Mouse (Mus musculus): ENCODE results near the gene Rtkn.
"Not testable (repeated sequence)": the region's sequence is repeated elsewhere in the genome, so short reads cannot be mapped to it uniquely, and the experiment has no call there.

Gene Rtkn

GRCm38 (mm10) chr6:83142211-83142731 lies 7.0 kb downstream of the Rtkn start:
- no peak for DNase-seq

GRCm38 (mm10) chr6:83142886-83143285 lies 7.6 kb downstream of the Rtkn start:
- DNase-seq: no peak

GRCm38 (mm10) chr6:83145209-83145608 lies 9.9 kb downstream of the Rtkn start:
- DNase-seq: no peak

DNA sequence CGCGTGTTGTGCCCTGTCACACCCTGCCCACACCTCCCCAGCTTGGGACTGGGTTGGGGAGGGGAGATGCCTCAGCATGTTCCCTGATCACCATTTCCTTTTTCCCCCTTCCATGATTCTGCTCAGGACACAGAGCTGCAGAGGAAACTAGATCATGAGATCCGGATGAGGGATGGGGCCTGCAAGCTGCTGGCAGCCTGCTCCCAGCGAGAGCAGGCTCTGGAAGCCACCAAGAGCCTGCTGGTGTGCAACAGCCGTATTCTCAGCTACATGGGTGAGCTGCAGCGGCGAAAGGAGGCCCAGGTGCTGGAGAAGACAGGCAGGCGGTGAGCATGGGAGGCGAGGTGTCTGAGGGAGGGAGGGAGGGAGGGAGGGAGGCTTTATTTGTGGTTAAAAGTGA lies 10.5 kb downstream of the Rtkn start:
- no peak for DNase-seq

DNA sequence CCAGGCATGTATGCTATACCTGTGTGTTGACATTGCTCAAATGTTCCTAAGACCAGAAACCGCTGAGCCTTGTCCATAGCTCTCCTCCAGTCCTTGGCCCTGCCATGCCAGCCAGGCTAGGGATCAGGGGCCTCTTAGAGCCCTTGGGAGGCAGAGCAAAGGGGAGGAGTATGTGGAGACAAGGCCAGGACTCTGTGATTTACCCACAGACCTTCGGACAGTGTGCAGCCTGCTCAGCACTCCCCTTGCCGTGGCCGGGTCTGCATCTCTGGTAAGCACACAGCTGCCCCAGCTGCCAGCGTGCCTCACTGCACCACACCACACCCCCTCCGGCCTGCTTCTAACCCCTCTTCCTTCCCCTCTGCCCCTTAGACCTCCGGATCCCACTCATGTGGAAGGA lies 12.0 kb downstream of the Rtkn start:
- no peak for DNase-seq

- no peak for DNase-seq
Measured at GRCm38 (mm10) chr6:83151721-83152120, 16.5 kb downstream of the Rtkn start.

GRCm38 (mm10) chr6:83153038-83153437 lies 17.8 kb downstream of the Rtkn start:
- no peak for DNase-seq

DNA sequence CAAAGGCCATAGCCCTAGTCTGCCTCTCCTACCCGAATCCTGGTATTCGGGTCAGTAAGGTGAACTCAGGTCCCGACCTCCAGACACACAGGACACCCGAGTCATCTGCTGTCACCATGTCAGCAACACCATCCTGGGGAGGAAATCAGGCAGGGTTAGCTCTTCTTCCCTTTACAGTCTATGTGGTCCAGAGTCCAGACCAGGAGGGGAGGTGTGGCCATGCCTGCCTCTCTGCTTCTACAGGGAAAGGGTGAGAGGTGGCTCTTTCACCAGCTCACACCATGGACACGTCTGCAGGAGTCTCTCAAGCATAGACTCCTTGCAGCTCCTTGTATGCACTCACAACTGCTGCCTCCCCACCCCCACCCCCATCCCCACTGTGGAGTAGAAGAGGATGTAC lies 18.2 kb downstream of the Rtkn start:
- DNase-seq: no peak

DNA sequence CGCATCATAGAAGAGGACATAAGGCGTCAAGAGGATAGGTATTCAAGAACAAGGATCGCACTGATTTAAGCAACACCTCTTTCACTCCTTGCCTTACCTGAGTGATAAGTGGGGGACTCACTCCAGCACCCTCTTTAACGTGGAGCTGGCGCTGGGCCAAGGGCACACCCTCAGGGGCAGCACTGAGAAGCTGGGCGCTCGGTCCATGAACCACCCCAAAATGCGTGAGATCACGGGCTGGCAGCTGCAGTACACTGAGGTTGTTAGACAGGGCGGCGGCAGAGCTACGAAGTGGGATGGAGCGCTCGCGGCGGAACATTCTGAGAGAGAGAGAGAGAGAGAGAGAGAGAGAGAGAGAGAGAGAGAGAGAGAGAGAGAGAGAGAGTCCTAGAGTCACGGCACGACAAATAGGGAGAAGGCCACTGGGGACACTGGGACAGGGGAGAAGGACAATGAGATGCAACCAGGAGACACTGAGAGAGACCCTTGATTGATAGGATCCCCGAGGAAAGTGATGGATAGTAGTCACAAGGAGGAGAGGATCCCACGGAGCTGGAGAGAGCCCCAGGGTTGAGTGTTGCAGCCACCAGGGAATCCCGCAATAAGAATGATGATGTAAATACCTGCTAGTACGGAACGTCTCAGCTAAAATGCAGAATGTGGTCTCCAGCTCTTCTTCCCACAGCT lies 20.4 kb downstream of the Rtkn start:
- no peak for DNase-seq

DNA sequence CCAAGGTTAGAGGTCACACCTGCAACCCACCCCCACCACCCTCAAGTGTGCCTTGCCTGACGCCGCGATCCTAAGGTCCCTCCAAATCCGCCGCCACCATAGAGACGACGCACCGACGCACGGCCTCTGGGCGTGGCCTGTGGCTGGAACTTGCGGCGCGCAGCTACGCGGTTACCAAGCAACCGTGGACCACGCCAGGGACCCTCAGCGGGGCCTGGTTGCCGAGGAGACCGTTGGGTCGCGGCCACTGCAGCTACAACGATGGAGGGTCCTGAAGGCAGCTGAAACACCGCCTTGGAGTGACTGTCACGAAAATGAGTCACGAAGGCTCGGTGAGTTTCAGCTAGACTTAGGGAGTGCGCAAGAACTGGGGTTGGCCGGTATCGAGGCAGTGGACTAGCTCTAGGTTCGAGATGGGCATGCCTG lies 21.0 kb downstream of the Rtkn start, which contains the start of the genes Wdr54 and 1700003E16Rik:
TSS of gene Wdr54 (minus strand) at position 139 of the 426 bp plus-strand sequence.
TSS of gene 1700003E16Rik (plus strand) at position 146 of the 426 bp plus-strand sequence.
- peak; percentile 67 for DNase-seq

DNA sequence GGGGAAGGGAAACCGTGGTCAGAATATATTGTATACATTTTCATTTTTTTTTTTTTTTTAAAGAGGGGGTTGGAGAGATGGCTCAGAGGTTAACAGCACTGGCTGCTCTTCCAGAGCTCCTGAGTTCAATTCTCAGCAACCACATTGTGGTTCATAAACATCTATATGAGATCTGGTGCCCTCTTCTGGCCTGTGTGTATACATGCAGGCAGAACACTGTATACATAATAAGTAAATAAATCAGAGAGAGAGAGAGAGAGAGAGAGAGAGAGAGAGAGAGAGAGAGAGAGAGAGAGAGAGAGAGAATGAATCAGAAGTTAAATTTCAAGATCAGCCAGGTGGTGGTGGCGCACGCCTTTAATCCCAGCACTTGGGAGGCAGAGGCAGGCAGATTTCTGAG lies 24.2 kb downstream of the Rtkn start:
- DNase-seq: not testable (repeated sequence)

- no peak for DNase-seq
Measured at GRCm38 (mm10) chr6:83161442-83161841, 26.2 kb downstream of the Rtkn start.

DNA sequence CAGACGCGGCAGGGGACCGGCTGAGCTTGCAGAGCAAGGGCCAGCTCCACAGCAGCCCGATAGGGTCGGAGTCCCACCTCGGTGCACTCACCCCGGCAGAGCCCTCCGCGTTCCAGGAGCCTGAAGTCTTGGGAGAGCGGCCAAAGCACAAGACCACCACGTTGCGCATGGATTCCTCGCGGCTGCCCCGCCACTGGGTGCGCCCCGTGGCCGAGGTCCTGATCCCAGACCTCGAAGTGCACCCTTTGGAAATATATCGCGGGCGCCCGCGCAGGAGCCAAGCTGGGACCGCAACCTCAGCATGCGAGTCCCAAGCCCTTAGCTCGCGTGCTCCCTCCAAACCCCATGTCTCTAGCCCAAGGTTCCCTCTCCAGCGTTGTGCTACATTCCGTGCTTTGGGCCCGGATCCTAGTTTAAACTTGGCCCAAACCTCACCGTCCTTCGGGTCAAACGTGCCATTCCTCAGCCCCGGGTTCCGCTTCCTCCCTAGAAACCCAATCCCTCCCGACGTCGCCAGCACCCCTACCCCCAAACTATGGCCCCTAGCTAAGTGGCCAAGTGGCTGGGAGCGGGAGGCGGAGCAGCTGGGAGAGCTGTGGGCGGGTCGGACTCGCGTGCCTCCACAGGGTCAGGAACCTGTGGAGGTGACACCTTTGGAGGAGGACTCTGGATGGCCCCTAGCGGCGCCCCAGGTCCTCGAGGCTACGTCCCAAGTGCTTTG lies 26.8 kb downstream of the Rtkn start:
- DNase-seq: no peak

DNA sequence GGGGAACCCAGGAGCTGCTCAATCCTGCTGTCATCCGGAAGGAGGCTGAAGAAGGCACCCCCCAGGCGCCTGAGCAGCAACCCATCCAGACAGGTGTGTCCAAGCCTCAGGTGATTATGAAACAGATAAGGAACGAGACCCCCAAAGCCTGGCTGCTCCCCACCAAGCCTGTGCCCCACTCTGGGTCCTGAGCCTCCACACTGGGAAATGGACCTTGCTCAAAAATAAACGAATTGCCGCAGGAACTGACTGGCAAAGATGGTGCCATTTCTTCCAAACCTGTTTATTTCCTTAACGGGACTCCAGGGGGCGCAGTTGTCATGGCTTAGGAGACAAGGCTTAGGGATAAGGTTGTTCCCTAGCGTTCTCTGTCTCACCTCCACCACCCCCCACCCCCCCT lies 27.4 kb downstream of the Rtkn start:
- peak; percentile 81 for DNase-seq

GRCm38 (mm10) chr6:83165026-83165606 lies 29.9 kb downstream of the Rtkn start:
- DNase-seq: no peak

DNA sequence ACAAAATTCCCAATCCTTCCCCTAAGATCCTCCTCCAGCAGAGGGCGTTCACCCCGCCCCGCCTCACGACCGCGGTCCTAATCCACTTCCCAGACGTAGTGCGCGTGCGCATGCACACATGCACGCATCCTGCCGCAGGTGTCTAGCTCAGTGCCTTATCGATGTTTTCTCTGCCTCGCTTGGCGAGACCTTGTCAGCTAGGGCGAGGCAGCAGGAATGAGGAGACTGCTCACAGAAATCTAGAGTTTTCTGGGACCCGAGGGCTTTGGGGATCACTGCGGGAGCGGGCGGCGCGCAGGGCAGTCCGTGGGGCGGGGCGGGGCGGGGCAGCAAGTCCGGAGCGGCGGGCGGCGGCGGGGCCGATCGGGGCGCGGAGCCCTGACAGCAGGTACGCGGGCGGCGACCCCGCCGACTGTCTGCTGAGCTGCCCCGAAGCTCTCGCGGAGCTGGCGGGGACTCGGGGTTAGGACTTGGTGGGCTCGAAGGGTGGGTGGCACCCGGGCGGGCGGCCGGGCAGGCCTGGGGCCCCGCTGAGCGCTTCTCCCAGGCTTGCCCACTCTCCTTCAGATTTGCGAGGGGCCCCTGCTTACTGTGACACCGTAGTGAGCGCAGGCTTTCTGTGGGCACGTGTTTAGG lies 30.5 kb downstream of the Rtkn start, which contains the start of gene Dctn1:
TSS of gene Dctn1 (plus strand) at position 314 of the 636 bp plus-strand sequence.
- peak; percentile 96 for DNase-seq

GRCm38 (mm10) chr6:83166243-83166630 lies 31.0 kb downstream of the Rtkn start:
- DNase-seq: no peak

- DNase-seq: no peak
Measured at GRCm38 (mm10) chr6:83169872-83170271, 34.6 kb downstream of the Rtkn start.

GRCm38 (mm10) chr6:83171063-83171462 lies 35.8 kb downstream of the Rtkn start:
- DNase-seq: no peak

GRCm38 (mm10) chr6:83172240-83172920 lies 37.1 kb downstream of the Rtkn start:
- peak; percentile 49 for DNase-seq

DNA sequence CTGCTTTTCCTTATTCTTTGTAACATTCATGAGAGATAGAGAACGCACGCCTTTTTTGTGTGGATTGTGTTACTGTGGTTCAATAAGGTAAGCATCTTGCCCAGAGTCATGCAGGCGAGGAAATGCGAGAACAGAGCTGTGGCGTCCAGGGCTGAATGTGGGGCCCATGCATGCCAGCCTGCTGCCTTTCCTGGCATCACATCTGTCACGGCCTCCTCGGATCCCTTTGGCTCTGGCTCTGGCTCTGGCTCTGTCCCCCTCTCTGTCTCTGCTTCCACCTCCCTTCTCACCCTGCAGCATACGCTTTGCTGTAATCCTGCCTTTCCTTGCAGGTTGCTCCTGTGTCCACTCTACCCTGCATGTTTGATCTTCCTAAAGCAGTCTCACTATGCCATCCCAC lies 40.7 kb downstream of the Rtkn start:
- no peak for DNase-seq

DNA sequence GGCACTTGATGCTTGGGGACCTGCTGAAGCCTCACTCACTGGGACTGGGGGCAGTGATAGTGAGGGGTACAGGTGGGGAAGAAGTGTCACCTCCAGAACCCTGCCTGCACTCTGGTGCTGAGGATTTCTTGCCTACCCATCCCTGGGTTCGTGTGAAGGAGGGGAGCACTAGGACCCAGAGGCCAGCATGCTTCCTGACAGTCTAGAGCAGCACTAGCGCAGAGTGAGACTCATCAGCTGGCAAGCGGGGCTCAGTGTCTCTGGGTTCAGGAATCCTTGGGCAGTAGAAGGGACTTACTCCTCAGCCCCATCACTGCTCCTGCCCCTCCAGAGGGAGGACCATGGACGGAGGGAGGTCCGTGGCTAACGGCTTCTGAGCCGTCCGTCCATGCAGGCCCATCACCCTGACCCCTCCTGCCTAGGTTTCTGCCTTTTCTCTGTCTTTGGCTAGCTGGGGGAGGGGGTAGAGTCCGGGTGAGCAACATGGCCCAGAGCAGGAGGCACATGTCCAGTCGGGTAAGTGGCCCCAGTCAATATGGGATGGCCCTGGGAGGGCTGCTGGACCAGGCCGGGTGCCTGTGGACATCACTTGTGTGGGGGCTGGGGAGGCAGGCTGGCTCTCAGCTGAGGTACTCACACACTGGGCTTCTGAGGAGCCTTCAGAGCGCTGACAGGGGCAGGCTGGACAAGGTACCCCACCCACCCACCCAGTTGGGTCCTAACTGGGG lies 44.3 kb downstream of the Rtkn start:
- peak; percentile 69 for DNase-seq
